Mouse (Mus musculus) brain, embryonic 18.5 days (tissue): ENCODE results near the gene Nbea.

Experiments
- DNase-seq: peaks from one replicate; pipeline ENCODE4 v3.0.0-alpha.2; 2012; ENCODE audit warnings: low read depth, low spot score

The Nbea gene

GRCm38 (mm10) chr3:55828481-55829256 lies 354.8 kb downstream of the Nbea start:
- DNase-seq, result no peak

DNA sequence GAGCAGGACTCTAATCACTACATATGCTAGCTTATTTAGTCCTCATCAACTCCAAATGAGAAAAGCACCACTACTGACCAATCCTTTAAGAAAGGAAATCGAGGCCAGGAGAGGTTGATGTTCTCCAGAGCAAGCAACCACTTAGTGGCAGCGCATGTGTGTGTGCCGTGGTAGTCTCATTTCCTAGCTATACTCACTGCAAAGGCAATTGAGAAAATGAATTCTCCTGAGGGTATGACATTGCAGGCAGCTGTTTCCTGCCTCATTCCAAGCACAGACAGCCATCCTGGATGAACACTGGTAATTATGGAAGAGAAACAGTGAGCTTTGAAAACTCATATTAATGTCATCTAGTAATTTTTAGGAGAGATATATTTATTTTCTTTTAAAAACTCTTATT lies 358.6 kb downstream of the Nbea start:
- no peak for DNase-seq

DNA sequence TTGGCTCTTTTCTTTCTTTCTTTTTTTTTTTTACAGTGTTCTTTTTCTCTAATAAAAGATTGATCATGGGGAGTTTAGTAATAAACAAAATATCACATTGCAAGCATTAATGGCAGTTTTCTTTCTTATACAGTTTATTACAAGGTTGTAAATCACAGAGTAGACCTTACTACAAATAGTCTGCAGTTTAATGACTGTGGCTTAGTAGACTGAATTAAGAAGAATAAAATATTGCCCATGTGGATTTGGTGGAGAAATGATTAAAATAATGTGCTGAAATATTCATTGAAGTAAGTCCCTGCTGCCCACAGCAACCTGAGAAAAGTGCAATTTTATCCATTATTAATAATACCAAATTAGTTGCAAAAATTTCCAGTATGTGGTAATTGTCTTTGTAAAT lies 363.9 kb downstream of the Nbea start:
- no peak for DNase-seq

- DNase-seq, result no peak
These were observed 365.4 kb downstream of the Nbea start for GRCm38 (mm10) chr3:55818082-55818481.

DNA sequence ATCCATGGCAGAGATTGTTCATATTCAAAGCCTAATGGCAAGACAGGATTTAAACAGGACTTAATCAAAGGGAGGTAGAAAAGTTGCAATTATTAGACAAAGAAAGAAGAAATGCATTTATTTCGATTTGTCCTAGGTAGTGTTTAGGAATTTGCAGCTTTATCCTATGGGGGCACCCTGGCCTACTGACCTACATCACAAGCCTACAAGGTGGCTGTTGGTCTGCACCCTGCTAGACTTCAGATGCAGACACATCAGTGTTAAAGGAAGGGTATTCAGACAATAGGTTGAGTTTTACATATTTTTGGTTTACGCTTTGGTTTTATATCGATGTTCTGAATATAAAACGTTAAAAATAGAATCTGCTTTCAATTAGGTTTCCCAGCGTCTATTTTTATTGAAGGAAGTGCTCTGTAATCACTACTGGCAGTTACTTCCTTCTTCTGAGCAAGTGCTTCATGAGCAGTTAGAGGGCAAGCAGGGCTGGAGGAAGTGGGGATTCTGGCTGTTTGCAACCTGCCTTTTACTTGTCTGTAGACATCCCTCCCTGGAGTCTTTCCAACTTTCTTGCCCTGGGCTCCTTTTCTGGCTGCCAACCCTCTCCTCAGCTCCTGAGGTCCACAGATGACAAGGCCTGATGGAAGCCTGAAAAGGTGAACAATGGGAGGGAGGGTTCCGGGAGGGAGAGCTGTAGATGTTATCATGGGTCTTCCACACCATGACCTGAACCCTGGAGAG lies 366.7 kb downstream of the Nbea start:
- DNase-seq, result no peak

DNA sequence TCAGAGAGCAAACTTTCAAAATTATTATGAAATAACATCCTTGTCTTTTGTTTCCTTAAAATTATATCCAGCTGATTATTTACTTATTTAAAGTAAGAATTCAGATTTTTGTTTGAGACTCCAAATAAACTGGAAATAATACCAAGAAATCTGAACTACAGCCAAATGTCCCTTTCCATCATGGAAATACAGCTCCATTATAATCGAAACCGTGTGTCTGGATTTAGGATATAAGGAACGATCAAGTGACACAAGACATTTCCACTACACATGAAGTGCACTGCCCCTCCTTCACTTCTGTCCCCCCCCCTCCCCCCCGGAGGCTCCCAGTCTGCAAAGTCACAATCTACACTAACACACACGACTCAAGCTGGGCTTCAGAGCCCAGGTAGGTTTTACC lies 367.4 kb downstream of the Nbea start:
- DNase-seq, result no peak

GRCm38 (mm10) chr3:55814993-55815625 lies 368.4 kb downstream of the Nbea start:
- no peak for DNase-seq

DNA sequence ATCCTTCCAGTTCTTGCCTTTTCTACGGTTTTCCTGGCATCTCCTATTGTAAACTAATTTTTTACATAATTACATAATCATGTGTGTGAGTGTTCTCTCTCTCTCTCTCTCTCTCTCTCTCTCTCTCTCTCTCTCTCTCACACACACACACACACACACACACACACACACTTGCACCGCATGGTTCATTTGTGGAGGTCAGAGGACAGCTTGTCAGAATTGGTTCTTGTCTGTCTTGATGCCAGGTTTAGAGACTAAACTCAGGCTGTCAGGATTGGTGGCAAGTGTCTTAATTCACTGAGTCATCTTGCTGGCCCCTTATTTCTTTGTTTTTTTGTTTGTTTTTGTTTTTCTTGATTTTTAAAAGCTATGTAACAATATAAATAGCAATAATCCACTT lies 388.7 kb downstream of the Nbea start:
- no peak for DNase-seq

- no peak for DNase-seq
These were observed 389.5 kb downstream of the Nbea start for GRCm38 (mm10) chr3:55793842-55794575.

DNA sequence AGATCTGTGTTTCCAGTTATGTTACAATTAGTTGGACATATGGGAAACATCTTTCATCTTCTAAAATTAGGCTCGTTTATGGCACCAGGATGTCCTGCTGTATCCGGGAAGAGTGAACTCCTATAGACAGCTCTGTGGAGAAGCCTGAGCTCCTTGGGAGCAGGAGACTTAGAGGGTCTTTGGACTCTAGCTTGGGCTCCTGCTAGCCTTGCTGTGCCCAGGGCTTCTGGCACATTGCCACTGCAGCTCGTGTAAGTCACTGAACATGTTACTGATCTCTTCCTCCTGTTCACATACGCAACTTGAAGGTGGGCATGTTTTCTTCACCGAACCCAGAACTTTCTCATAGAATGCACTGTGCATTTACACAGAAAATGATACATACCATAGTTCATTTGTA lies 391.2 kb downstream of the Nbea start:
- no peak for DNase-seq

- no peak for DNase-seq
These were observed 392.9 kb downstream of the Nbea start for GRCm38 (mm10) chr3:55790609-55791008.

GRCm38 (mm10) chr3:55789856-55790255 lies 393.6 kb downstream of the Nbea start:
- no peak for DNase-seq

DNA sequence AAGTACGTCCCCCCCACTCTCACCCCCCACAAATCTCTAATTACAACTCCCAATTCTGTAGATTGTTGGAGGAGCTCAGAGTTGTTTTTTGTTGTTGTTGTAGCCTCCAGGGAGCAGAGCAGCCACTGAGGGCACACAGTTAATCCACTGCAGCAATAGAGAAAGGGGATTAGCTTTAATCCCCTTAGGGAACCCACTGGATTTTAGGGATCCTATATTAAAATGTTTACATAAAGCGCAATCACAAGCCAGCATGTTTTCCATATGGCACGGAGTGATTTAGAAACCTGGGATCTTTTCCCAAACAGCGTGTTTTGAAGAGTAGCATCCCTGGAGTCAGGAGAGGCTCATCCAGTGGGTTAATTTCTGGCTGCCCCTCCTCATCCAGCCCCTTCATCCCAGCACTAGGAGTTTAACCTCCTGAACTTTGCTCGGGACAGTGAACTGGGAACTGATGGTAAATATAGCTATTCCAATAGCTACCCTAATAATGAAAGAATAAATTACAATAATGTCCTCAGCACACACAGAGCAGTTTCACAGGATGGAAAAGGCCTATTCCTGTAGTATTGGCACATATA lies 394.8 kb downstream of the Nbea start:
- DNase-seq, result no peak

DNA sequence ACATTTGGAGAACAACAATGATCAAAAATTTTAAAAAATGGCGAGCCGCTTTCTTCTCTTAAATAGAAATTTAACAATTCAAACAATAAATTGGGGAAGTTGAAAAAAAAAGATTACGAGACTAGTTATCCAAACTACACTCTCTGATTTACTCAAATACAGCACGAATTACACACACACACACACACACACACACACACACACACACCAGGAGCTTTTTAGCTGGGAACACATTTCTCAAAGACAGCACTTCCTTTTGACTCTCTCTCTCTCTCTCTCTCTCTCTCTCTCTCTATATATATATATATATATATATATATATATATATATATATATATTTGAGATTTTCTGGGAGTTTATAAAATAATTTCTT lies 395.3 kb downstream of the Nbea start:
- DNase-seq, result no peak

GRCm38 (mm10) chr3:55787487-55788213 lies 395.9 kb downstream of the Nbea start:
- no peak for DNase-seq

GRCm38 (mm10) chr3:55786835-55787486 lies 396.5 kb downstream of the Nbea start:
- no peak for DNase-seq

DNA sequence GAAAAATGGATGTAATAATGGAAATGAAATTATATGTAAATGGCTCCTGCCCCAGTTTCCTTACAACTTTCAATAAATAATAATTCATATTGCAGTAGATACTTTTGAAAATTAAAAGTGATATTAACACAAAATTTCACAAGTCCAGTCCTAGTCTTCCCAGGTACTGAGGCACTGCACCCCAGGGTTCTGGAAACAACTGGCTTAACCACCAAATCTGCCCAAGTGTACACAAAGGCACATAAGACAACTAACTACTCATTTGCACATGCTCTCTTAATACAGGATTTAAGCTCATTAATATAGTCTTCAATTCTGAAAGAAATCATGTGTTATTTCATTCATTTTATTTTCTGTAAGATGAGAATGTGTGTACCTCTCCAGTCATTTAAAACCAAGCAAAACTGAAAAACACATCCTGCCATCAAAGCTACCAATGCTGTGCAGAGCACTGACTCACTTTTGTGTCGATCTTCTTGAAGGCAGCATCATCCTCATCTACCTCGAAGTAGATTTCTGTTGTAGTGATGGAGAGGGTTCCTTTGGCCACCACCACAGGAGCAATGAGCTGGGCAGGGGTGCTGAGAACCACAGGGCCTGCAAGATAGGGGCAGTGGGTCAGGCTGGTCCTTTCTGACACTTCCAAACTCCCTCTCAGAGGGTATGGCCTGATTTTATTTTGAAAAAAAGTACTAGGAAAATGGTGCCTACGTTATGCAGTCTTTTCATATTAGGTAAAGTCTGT lies 397.3 kb downstream of the Nbea start:
- DNase-seq, result no peak

DNA sequence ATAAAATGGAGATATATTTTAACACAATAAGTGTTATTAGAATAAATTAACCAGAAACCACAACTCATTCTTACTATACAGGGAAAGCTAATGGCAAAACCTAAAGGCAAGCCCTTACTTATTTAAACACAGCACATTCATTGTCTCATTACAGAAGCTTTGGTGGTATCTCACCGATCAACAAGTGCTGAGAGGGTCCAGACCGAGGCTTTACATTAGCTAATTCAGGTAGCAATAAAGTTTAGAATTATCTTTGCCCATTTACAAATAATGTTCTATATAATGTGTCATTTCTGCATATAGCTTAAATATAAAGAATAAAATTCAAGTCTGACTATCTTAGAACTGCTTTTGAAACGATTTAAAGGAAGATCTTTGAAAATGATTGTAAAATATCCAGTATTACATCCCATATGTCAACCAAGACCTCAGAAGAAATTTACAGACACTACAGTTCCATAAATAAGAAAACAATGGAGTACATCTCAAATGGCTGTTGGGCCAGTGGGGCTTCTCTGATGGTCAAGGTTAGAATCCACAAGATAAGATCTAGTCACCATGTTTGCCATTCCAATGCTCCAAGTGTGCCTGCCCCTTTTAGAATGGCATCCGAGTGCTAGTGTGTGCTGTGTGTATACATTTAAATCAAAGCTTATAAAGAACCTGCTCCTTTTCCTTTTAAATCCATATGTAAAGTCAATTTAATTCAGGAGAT lies 398.1 kb downstream of the Nbea start:
- DNase-seq, result no peak

- DNase-seq, result no peak
These were observed 399.4 kb downstream of the Nbea start for GRCm38 (mm10) chr3:55784101-55784500.
